Mouse (Mus musculus) large intestine, adult 2 months (tissue): ENCODE results near the gene Nt5e. TPM values are rescaled to one million over a fixed set of nuclear protein-coding genes. Genes with fewer than 3 reads are reported as not detected.
"Not testable (repeated sequence)": the region's sequence is repeated elsewhere in the genome, so short reads cannot be mapped to it uniquely, and the experiment has no call there.

ENCODE experiments used
- DNase-seq: peaks from one replicate; pipeline ENCODE4 v3.0.0-alpha.2; 2012; ENCODE audit warnings: low read depth, low spot score
- WGBS: fragments of 180-500 bp; shearing (Covaris S2); methylation state at CpG from one replicate; pipeline ENCODE4 v1.1.7; 2018; 5-methylcytosine and 5-hydroxymethylcytosine counted together
- polyA plus RNA-seq: library from polyadenylated mRNA; depleted of rRNA; stranded (reverse); fragments of >200 nt; gene quantifications from 2 replicates; pipeline ENCODE4 v1.2.3, GENCODE M21; 2012; rRNA removed

Nt5e gene
- polyA plus RNA-seq = 5.4 and 19.0 TPM in 2 replicates

DNA sequence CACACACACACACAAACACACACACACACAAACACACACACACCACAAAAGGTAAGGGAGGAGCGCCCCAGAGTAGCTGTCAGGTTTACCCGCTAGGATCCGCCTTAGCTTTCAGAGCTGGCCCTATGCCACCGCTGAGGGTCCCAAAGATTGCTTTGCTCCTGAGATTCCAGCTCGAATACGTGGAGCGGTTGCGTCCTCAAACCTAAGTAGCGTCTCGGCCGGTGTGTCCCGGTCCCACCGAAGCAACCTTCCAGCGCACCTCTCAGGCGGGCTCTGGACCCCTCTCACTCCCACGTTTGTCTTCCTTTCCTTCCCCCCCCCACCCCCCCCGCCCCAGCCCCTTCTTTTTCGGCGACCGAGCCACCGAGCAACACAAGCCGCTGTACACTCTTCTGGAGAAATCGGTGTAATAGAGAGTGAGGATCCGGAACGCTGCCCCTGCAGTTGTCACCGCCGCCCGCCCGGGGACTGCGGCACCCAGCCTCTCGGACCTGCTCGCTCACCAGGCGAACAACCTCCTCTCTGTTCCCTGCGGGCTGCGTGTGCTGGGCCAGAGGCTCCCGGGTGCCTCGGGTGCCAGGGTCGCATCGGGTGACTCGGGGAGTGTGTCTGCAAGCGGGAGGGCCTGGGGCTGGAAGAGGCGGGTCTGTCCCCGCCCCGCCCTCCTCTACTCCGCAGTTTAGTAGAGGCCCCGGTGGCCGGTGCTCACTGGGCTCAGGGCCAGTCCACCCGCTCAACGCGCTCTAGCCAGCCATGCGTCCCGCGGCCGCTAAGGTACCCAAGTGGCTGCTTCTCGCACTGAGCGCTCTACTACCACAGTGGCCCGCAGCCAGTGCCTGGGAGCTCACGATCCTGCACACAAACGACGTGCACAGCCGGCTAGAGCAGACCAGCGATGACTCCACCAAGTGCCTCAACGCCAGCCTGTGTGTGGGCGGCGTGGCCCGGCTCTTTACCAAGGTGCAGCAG is at the start of gene Nt5e:
TSS of gene Nt5e (plus strand) at position 268 of the 972 bp plus-strand sequence.
- DNase-seq = no peak
- WGBS = 2% methylated on average over 66 of the region's 66 CpGs

DNA sequence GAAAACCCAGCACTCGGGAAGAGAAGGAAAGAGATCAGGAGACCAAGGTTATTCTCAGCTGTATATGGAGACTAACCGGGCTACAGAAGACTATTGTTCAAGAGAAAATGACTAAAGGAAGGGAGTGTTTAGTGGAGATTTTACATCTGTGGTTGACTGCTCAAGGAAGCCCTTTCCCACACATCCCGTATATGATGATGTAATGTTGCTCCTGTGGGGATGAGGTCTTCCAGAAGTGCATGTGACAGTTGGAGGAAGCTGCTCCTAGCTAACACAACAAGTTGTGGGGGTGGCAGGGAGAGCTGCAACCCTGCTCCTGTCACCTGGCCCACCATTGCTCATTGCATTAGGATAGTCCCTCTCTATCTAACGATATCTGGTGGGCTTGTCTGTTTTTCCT is 49.4 kb upstream of the Nt5e start:
- 79% methylated on average over 4 of the region's 4 CpGs for WGBS
- DNase-seq = no peak

DNA sequence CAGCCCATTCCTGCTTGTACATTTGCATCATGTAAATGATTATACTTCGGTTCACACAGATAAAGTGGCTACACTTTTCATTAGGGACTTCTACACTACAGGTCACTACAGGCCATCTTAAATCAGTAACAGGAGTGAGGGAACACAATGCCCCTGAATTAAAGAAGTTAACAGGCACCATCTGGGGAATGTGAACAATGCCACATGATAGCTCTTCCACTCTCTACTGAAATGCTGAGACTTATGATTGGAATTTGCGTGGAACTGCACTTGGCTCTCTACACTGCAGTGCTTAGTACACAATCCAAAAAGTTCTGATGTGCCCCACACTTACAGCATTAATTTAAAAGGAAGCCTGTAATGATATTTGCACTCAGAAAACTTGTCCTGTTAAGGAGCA is 47.3 kb upstream of the Nt5e start:
- 73% methylated on average over 2 of the region's 2 CpGs for WGBS
- DNase-seq = no peak

DNA sequence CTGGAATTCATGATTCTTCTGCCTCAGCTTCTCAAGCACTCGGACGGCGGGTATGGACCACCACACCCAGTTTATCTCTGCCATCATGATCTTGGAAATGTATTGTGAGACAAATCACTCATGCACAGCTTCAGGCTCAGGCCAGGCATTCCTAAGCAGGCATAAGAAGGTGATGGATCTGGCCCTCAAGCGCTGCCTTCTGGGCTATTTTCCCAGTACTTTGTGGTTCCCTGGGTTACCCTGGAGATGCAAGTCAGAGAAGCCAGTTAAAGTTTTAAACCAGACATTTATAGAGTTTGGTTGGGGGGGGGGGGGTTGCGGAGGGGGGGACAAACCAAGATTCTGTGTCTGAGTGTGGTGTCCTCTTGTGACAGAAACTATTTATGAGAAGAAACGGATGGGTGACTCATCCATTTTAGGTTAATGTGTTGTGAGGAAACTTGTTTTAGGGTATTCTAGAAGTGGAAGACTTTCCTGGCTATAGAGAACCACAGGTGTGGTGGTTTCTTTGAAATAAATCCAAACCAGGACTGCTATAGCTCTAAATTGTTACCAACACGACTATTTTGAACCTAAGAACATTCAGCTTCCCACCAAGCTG is 37.3 kb upstream of the Nt5e start:
- DNase-seq = no peak
- WGBS = 63% methylated on average over 7 of the region's 7 CpGs

DNA sequence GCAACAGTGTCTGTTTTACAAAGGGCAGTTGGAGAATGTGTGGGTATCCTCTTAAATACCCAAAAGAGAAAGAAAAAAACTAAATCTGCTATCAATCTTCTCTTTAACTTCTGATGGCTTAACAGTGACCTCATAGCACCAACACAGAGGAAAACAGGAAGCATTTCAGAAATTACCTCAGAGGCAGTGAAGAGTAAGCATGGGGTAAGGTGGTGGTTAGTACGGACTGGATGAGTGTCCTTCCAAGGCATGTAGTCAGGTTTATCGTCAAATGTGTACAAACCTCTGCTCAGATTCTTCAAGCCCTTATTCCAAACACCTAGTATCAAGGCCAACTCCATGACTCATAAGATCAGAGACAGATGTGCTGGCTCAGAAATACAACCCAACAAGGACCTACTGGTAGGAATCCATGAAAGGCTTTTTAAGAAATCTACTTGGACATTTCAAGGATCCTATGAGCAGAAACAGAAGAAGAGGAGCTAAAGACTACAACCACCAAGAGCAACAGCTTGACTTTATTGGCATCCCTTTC is 34.1 kb upstream of the Nt5e start:
- DNase-seq = no peak
- WGBS = 86% methylated on average over 2 of the region's 2 CpGs

DNA sequence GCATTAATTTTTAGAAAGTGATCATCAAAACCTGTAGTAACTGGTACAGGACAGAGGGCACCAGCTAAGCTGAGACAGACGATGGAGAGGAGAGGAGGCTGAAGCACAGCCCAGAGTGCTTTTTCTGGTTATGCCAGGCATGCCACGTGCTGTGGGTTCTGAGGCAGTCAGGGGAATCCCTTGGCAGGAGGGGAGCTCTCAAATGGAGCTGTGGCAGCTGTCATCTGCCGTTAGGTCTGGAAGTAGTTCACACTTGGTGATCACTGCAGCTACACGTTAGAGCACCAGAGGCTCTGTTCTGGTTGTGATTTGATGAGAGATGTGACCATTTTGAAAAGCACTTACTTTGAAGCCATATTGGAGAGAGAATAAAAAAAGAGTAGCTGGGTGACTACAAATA is 31.2 kb upstream of the Nt5e start:
- DNase-seq = no peak
- WGBS = 63% methylated on average over 4 of the region's 4 CpGs

DNA sequence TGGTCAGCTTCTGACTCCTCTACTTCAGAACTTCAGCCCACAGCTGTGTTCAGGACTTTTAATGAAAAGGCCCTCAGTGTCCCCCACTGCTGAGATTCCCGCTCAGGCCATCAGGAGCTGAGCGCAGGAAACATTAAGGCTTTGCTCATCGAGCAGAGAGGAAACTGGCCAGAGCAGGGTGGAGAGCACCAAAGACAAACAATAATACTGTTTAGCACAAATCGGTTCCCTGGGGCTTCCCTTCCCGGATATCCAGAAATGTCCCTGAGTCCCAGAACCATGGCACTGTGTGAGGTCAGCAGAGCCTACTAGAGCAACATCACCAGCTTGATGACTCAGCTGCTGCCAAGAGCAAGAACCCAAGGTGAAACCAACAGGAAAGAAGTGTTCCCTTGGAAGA is 30.7 kb upstream of the Nt5e start:
- no peak for DNase-seq
- 62% methylated on average over 5 of the region's 5 CpGs for WGBS

DNA sequence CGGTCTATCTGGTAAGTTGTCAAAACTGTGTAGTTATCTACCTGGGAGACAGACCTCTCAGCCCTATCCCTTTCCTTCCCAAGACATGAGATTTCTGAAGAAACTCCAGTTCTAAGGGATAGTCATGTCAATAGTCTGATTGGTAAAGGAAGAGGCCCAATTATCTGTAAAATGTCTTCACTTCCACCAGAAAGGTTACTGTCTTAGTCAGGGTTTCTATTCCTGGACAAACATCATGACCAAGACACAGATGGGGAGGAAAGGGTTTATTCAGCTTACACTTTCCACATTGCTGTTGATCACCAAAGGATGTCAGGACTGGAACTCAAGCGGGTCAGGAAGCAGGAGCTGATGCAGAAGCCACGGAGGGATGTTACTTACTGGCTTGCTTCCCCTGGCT is 29.8 kb upstream of the Nt5e start:
- WGBS = 89% methylated on average over 3 of the region's 3 CpGs
- DNase-seq = not testable (repeated sequence)

DNA sequence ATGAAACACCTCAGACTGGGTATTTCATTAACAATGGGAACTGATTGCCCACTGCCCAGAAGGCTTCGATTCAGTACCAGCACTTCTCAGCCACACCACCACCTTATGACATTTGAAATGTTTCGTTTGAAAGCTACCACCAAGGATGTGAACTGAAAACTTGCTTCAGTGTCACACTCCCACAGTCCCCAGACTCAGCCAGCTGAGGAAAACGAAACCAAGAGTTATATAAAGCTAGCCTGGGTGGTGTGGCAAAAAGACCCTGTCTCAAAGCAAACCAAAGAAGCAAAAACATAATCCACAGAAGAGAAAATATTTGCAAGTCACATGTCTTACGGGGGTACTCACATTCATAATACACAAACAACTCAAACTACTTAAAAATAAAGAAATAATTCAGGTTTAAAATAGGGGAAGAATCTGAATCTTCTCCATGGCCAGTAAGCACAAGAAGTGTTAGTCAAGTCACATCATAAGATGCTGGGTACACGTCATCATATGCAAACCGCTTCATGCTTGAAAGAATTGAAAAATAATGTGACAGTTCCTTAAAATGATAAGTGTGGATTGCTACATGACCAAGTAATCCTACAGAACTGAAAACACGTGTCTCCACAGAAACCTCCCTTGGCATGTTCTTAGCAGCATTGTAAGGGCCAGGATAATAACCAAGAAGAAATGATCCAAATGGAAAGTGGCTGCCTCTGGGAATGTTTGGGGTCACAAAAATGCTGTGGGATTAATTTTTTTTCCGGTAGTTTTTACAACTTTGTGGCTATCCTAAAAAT is 28.9 kb upstream of the Nt5e start:
- no peak for DNase-seq
- WGBS = 81% methylated on average over 8 of the region's 8 CpGs

DNA sequence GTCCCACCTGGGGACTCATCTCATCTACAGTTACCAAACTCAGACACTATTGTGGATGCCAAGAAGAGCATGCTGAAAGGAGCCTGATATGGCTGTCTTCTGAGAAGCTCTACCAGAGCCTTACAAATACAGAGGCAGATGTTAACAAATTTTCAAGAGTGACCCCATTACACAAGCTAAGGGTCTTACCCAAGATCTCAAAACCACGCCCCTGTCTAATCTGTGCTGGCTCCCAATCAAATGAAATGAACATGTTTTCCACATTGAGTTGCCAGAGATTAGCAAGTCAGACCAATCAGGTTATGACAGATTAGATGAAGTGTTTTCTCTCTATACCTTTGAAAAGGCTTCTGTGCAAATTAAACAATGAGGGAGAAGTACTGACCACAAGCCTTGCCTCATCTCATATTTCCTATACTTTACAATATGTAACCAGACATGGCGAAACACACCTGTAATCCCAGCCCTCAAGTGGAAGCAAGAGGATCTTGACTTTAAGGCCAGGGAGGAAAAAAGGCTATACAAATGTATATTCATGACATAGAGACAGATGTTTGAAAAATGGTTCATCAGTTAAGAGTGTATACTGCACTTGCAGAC is 19.9 kb upstream of the Nt5e start:
- WGBS = 84% methylated on average over 2 of the region's 2 CpGs
- DNase-seq = no peak

DNA sequence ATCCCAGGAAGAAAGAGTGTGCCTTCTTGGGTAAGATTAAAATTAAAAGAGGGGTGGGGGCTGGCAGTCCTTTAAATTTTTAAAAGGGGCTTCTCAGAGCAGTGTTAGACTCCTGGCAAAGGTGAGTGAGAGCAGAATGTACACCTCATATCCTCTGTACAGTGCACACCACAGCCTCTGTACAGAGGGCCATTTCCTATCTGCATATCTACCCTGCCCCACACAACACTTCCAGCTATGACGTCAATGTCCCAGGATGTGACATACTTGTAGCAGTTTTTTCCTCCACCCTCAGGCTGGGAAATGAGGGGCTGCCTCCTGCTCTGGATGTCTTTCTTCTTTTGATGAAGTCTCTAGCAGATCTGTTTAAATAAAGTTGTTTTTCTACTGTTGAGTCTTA is 17.9 kb upstream of the Nt5e start:
- DNase-seq = no peak
- 42% methylated on average over 1 of the region's 1 CpGs for WGBS

DNA sequence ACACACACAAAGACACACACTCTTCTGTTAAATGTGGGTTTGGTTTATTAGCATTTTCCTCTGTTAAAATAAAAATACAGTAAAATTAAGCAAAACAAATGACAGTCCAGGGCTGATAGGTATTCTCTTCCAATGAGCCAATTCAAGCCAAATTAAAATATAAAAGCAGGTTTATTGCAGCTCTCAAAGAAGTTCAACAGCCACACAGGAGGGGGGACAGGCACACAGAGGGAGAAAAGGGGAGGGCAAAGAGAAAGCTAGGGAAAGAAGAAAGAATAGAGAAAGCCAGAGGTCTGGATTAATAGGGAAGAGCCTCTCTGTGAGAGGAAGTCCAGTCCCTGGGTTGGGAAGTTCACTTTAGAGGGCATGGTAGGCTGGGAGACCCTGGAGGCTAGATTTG is 7.8 kb upstream of the Nt5e start:
- DNase-seq = no peak

DNA sequence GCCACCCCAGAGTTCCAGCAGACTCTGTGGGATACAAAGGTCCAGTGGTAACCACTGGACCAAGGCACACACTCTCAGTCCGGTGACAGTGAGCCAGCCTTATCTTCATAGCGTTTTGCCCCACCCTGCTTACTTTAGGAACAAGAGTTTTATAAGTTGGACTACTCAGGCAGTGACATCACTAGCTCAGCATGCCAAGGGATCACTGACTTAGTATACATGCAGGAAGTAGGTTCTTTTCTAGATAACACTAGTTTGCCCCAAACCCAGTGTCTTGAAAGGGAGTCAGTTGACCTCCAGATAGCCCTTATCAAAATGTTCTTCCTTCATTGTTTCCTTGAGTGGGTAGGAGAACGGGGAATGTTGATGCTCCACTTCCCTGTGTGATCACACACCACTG is 2.4 kb upstream of the Nt5e start:
- no peak for DNase-seq
- WGBS = 41% methylated on average over 3 of the region's 3 CpGs

DNA sequence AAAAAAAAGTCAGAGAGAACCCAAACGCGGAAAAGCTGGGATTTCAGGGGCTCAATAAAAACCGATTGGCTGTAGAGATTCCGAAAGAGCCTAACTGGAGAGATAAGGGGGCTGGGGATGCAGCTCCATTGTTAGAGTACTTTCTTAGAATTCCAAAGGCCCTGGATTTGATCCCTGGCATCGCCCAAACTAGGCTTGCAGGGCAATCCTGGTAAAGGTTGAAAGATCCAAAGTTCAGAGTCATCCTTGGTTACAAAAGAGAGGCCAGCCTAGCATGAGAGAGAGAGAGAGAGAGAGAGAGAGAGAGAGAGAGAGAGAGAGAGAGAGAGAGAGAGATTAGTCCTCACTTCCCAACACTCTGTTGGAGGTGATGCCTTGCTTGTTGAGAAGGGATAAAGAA is 1.7 kb downstream of the Nt5e start:
- DNase-seq = no peak
- 58% methylated on average over 5 of the region's 5 CpGs for WGBS

DNA sequence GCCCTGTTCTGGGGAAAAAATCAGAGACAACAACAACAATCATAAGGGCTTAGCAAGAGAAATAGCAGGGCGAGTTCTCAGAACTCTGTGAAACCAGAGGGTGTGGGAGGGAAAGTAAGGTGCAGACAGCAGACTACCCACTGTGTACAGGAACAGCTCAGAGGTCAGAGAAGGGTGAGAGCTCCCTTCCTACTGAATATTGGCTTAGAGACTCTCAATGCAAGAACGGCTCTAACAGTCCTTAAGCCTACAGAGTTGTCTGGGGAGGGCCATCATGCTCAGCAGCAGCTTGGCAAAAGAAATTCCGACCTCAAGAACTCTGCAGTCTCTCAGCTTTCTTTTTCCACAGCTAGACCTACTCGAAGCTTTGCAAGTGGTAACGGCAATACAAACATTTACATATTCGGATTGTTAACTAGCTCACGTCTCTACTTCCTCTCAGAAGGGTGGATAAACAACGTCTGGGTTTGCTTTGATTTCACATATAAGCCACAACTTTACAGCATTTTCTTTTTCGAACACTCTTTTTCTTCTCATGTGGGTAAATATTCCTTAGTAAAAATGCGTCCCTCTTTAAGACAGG is 2.3 kb downstream of the Nt5e start:
- WGBS = 27% methylated on average over 10 of the region's 10 CpGs
- DNase-seq = no peak

DNA sequence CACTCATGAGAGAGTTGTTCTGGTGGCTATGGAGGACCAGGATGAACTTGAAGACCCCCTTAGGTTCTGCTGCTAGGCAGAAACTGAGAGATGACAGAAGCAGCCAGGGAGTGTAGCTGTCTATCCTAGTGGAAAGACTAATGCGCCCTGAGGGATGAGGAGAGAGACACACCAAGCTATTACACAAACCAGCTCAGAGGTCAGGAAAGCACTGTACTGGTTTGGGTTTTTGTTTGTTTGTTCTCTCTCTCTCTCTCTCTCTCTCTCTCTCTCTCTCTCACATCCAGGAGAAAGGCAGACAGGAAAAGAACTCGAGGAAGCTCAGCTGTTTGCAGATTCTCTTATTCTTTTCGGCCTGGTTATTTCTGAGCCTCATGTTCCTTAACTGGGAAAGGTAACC is 3.3 kb downstream of the Nt5e start:
- DNase-seq = no peak
- WGBS = 68% methylated on average over 3 of the region's 3 CpGs

DNA sequence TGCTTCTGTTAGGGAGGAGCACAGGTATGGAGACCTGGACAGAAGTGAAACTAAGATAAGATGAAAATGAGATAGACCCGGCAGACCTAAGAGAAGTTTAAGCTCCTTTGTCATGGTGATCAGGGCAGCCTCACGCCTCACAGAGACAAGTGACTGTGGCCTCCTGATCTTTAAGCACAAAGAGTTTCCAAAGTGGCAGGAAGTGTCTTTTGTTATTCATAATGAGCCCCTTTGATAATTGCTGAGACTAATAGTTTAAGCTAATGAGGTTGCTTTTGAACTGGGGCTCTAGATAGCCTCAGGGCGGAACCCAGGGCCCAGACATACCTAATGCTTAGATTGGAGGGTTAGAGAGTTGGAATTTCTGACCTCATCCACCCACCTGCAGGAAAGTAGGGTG is 5.5 kb downstream of the Nt5e start:
- WGBS = 71% methylated on average over 3 of the region's 3 CpGs
- no peak for DNase-seq

DNA sequence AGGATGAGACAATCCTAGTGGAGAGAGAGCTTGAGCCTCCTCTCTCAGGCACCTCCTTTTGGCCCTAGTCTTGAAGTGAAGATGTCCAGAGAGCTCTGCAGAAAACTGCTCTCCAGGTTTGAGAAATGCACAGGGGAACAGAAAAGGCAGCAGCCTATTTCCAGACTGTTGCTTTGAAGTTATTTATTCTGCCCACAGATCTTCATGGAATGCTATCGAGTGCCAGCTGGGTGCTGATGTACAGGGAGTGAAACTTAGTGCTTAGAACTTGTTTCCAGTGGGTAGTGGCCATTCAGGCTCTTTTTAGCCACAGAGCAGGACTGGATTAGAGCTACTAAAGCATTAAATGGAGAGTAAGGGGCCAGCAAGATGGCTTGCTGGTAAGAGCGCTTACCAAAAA is 8.8 kb downstream of the Nt5e start:
- WGBS = 76% methylated on average over 1 of the region's 2 CpGs
- DNase-seq = no peak

DNA sequence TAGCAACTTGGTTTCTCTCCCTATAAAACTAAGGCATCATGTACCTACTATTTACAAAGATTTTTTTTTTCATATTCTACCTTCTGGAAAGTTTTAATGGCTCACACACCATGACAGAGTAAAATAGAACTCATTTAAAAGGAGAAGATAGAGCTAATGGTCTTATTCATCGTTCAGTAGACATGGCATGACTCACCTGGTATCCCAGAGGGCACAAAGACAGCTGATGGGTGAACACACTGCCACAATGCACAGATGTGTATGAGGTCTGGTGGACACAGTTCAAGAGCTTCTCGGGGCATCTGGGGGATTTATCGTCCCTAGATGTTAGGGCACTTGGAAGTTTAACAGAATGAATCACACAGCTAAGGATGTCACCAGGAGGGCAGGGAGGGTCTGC is 13.8 kb downstream of the Nt5e start:
- no peak for DNase-seq
- WGBS = 79% methylated on average over 3 of the region's 3 CpGs

DNA sequence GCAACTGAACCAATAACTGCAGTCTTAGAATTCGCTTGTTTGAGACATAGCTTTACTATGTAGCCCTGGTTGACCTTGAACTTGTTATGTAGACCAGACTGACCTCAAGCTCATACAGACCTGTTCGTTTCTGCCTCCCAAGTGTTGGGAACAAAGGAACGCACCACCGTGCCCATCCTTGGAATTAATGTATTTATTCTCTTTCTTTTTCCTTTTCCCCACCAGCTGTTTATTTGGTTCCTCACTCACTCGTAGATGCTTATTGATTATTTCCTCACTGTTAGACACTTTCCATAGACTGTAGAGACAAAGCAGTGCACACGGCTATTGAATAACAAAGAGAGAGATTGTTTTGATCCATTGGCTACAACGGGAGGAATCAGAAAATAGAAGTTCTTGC is 15.2 kb downstream of the Nt5e start:
- 82% methylated on average over 7 of the region's 7 CpGs for whole genome bisulfite sequencing
- no peak for DNase-seq
